Mouse (Mus musculus) kidney, adult 11 months (tissue): ENCODE measurements around the gene Tbx6.

Source experiments
- DNase-seq: peaks from one replicate; pipeline ENCODE4 v3.0.0; 2022

Gene Tbx6

GRCm38 (mm10) chr7:126780971-126781635, at the start of gene Tbx6:
Gene Tbx6, plus strand, starts transcription at chr7:126781483.
- no peak for DNase-seq

- no peak for DNase-seq
Observed at GRCm38 (mm10) chr7:126736122-126736521, 45.2 kb upstream of the Tbx6 start.

GRCm38 (mm10) chr7:126739551-126739950, 41.7 kb upstream of the Tbx6 start:
- DNase-seq = no peak

- no peak for DNase-seq
Observed at GRCm38 (mm10) chr7:126740132-126740735, 41.0 kb upstream of the Tbx6 start.

- no peak for DNase-seq
Observed at GRCm38 (mm10) chr7:126740977-126741376, 40.3 kb upstream of the Tbx6 start.

- DNase-seq = no peak
Observed at GRCm38 (mm10) chr7:126741452-126741851, 39.8 kb upstream of the Tbx6 start.

DNA sequence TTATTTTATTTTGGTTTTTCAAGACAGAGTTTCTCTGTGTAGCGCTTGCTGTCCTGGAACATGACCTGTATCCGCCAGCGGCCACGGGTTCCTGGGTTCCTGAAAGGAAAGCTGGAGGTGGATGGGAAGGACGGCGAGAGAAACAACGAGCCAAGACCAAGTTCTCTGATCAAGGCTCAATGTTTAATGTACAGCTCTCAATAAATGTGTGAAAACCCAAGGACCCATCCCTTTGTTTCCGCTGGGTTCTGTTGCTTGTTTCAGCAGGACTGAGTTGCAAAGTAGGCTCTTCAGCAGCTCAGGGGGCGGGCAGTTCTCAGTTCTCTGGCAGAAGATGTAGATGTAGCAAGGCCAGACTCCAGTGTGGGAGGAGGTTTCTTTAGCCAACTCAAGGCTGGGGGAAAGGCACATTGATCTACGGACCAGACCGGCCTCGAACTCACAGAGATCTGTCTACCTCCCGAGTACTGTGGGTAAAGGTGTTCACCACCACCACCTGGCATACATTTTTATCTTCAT, 39.3 kb upstream of the Tbx6 start:
- DNase-seq = no peak

- no peak for DNase-seq
Observed at GRCm38 (mm10) chr7:126746066-126746465, 35.2 kb upstream of the Tbx6 start.

- DNase-seq = no peak
Observed at GRCm38 (mm10) chr7:126746798-126747197, 34.5 kb upstream of the Tbx6 start.

DNA sequence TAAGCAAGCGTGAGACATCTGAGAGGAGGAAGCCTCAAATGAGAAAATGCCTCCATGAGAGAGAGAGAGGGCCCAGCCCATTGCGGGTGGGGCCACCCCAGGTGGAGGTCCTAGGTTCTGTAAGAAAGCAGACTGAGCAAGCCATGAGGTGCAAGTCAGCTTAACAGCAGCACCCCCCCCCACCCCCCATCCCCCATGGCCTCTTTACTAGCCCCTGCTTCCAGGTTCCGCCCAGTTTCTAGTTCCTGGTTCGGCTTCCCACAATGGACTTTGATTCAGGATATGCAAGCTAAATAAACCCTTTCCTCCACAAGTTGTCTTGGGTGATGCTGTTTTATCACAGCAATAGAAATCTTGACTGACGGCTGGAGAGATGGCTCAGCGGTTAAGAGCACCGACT, 32.5 kb upstream of the Tbx6 start:
- DNase-seq = no peak

- no peak for DNase-seq
Observed at GRCm38 (mm10) chr7:126749582-126750343, 31.5 kb upstream of the Tbx6 start.

GRCm38 (mm10) chr7:126754866-126755265, 26.4 kb upstream of the Tbx6 start:
- peak; percentile 75 for DNase-seq

DNA sequence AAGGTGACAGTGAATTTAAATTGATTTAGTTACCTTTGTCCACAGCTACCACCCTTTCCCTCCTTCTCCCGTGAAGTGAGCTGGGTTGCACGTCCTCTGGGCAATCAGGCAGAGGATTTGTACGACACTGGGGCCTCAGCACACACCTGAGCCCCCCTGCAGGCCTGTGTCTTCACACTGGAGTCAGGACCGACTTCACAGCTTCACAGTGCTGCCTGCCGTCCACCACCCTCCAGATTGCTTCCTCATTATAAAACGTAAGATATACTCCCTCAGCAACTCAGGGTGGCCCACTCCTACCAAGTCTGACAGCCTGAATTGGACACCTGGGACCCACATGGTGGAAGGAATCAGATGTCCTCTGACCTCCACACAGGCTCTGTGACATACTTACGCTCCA, 22.7 kb upstream of the Tbx6 start:
- no peak for DNase-seq

GRCm38 (mm10) chr7:126759050-126759671, 22.1 kb upstream of the Tbx6 start, which contains the start of gene Mapk3:
Gene Mapk3, plus strand, starts transcription at chr7:126759601.
- DNase-seq = peak; percentile 90

GRCm38 (mm10) chr7:126759672-126760390, 21.5 kb upstream of the Tbx6 start:
- DNase-seq = no peak

GRCm38 (mm10) chr7:126760391-126760802, 20.9 kb upstream of the Tbx6 start:
- peak; percentile 77 for DNase-seq

DNA sequence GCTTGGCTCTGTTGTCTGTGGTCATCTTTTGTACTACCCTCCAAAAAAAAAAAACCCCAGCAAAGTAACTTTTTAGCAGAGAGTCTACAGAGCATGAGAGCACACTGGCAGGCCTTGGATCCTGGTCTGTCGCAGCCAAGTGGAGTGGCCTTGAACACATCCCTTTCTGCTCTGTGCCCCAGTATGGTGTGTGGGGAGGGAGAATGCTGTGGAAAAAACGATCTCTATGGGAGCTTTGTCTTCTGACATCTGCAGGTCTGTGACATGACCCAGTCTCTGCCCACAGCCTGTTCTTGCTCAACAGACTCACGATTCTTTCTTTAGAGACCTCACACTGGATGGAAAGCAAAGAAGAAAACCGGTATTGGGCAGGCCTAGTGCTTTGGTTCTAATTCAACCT, 20.3 kb upstream of the Tbx6 start:
- DNase-seq = no peak

DNA sequence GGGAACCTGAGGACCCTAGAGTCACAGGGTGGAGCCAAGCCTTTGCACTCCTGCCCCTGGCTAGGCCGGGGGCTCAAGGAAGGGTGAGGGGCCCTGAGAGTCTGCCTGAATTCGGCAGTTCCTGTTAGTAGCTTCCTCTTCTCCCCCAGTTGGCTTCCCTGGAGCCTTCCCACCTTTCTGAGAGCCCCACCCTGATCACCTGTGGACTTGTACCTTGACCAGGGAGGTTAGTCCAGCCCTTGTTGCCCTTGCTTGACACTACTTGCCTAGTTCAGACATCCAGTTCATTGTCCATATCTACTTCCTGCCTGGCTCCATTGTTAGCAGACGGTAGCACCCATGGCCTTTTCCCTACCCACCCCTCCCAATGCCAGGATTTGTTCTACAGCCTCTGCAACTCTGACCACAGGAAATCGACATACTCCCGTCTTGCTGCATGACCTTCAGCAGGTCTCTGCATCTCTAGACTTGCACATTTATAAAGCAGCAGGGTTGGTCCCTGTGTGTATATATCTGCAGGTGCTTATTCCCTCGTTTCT, 19.7 kb upstream of the Tbx6 start:
- DNase-seq = no peak

DNA sequence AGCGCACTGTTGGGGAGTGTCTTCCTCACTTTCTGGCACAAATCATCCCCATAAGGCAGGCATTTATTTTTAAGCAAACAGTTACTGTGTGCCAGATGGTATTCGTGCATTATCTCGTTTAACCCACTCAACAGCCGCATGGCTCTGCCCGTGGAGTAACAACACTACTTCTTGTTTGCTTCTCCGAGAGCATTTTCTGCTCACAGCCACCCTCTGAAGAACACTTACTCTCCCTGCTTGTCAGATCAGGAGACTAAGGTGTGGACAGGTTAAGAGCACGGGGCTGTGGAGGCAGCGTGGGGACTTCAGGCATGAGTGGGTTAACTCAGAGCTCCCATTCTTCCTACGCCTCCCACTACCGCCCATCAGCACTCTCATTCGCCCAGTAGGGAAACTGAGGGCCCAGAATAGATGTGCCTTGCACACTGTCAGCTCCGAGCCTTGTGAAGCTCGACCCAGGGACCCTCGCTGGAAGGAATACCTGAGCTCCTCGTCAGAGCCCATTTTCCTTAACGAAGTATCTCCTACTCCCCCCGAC, 18.7 kb upstream of the Tbx6 start:
- DNase-seq = no peak

DNA sequence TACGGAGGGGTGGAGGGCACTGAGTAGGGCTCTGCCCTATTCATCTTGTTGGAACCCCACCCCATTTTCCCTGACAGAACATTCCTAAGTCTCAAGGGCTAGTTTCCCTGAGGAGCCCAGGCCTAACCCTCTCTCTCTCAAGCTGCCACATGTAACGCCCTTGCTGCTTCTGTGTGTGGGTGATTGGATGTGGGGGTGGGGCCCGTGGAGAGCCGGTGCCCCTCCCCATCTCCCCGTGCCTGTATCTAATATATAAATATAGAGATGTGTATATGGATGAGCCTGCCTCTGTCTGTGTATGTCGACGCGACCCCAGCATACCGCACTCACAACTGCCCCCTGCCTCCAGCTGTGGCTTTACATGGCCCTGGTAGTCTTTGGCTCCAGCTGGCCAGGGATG, 15.7 kb upstream of the Tbx6 start:
- no peak for DNase-seq

GRCm38 (mm10) chr7:126766201-126766600, 15.1 kb upstream of the Tbx6 start, which contains the start of gene Gdpd3:
Gene Gdpd3, plus strand, starts transcription at chr7:126766334.
- DNase-seq = peak; percentile 63

DNA sequence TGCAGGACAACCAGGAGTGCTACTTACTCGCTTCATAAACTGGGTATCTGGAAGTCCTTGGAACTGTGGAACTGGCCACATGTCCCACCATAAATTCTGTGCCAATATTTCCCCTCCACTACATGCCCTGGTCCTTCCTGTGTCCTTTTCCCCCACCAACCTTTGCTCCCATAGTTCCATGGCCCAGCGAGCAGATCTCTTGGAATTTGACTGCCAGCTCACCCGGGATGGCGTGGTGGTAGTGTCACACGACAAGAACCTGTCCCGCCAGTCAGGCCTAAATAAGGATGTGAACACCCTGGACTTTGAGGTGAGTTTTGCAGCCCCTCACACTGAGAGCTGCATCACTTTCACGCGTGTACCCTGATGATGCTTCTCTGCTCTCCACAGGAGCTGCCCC, 14.3 kb upstream of the Tbx6 start:
- DNase-seq = no peak
